Mouse (Mus musculus): Measurements from ENCODE around the gene Gm3417. TPM values are rescaled to one million over a fixed set of nuclear protein-coding genes. Genes with fewer than 3 reads are reported as not detected.
"Not testable (repeated sequence)": the region's sequence is repeated elsewhere in the genome, so short reads cannot be mapped to it uniquely, and the experiment has no call there.

Gene Gm3417
- polyA plus RNA-seq, 1 experiment from 2014 or later, result not detected

DNA sequence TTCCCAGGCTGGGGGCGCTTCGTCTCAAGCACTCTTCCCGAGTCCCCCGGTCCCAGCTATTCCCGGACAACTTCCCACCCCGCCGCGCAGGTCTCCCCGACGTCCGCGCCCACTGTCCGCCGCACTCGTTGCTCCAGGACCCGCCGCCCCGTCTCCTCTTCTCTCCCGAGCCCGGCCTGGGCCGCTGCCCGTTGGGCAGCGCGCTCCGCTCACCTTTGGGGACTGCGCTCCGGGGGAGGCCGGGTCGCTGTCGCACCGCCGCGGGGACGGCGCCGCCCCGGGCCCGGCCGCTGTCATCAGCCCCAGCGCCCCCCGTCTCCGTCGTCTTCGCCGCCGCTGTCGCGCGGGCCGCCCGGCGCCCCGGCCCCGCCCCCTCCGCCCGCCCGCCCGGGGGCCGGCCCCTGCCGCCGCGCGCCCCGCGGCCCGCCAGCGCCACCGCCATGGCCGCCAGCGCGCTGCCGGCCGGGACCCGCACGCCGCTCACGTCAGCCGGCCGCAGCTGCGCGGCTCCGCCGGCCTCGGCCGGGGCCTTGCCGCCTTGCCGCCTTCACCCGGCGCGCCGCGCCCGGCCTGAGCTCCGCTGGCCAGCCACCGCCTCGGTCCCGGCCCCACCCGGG lies 14.0 kb upstream of the Gm3417 start:
- not testable (repeated sequence) for H3K4me2 ChIP-seq, H3K4me1 ChIP-seq, H3K9ac ChIP-seq, H3K4me3 ChIP-seq, H3K27me3 ChIP-seq, H3K9me3 ChIP-seq, H3K36me3 ChIP-seq, H3K27ac ChIP-seq
- peak; percentile 83 for ATAC-seq (ENCODE audit: borderline replicate concordance, extremely low read depth, low FRiP score, low TSS enrichment)
- no CpG with 5 or more reads among the region's 98 CpGs for WGBS

DNA sequence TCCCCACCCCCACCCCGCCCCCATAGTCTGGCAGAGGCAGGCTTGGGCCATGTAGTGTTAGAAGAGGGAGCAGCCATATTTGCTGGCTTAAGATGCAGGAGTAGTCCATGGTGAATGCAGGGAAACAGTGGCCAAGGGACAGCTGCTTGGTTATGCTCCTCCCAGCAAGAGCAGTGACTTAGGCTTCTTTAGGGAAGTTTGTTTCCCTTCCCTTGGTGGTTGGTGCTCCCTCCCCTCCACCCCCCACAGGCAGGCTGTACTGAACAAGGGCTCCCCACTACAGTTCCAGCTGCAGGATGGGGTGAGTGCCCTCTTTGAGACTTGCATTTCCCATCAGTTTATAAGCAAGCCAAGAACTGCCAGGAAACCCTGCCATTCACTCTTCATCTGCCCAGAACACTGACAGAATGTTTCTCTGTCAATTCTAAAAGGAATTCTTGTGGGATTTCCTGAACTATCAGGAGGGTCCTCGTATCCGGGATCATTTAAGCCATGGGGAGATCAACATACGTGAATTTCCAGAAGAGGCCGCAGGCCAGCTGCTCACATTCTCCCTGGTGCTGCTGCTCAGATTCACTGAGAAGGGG lies 11.6 kb upstream of the Gm3417 start:
- not testable (repeated sequence) for H3K27ac ChIP-seq; H3K9me3 ChIP-seq; H3K4me1 ChIP-seq; H3K4me3 ChIP-seq; ATAC-seq (ENCODE audit: borderline replicate concordance, extremely low read depth, low FRiP score, low TSS enrichment); H3K4me2 ChIP-seq; H3K27me3 ChIP-seq; H3K9ac ChIP-seq; H3K36me3 ChIP-seq
- 79% methylated on average over 4 of the region's 5 CpGs for WGBS

DNA sequence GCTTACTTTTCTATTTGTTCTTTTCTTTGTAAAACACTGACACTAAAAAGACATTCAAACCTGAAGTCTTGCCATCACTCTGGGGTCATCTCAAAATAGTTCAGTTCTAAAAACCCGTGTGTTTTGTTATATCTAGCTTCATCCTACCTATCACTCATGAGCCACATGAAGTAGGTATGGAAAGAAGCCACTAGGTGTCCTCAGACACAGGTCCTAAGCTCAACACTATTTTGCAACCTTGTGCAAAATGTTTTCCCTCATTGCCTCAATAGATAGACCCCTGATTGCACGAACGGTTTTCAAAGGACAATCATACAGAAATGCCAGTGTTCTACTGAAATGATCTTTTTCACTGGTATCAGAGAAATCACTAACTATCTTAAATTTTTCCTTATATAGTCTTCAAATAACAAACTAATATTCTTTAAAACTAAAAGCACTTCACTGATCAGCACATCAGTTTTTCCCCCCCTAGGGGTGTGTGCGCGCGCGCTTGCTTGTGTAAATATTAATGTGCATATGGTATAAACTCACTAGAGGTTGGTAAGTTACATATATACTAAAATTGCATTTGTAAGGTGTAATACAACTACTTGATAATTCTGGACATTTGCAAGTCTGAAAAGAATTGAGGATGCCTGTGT lies 750 bp downstream of the Gm3417 start:
- H3K9me3 ChIP-seq; H3K9ac ChIP-seq; H3K27ac ChIP-seq; H3K4me3 ChIP-seq; H3K27me3 ChIP-seq; H3K4me1 ChIP-seq; ATAC-seq (ENCODE audit: borderline replicate concordance, extremely low read depth, low FRiP score, low TSS enrichment); H3K36me3 ChIP-seq: not testable (repeated sequence)
- H3K4me2 ChIP-seq, result peak overlapping the region; percentile 31; the same call in 1 of the 2 replicates
- WGBS, result 0% methylated on average over 4 of the region's 7 CpGs

DNA sequence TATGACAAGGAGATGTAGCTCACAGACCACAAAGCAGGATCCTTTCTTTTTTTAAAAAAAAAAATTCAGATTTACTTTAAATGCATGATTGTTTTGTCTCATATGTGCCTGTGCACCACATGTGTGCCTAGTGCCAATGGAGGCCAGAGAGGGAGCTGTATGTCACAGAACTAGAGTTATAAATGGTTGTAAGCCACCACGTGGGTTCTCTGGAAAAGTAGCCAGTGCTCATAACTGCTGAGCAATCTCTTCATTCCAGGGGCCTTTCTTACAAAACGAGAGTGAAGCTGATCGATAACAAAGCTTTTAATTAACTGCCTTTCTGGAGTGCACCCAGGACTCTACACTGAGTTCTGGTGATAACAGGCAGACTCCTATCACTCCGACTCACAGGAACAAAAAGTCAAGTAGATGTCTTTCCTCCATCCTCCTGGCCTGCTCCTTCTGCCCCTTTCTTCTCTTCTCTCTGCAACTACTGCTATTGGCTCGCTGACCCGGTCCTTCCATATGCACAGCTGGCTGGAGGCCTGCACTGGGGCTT lies 10.1 kb downstream of the Gm3417 start:
- not testable (repeated sequence) for H3K9me3 ChIP-seq; H3K27me3 ChIP-seq; H3K27ac ChIP-seq; H3K9ac ChIP-seq; H3K4me2 ChIP-seq; H3K36me3 ChIP-seq; H3K4me3 ChIP-seq; H3K4me1 ChIP-seq; ATAC-seq (ENCODE audit: borderline replicate concordance, extremely low read depth, low FRiP score, low TSS enrichment)
- WGBS, result no CpG with 5 or more reads among the region's 6 CpGs

DNA sequence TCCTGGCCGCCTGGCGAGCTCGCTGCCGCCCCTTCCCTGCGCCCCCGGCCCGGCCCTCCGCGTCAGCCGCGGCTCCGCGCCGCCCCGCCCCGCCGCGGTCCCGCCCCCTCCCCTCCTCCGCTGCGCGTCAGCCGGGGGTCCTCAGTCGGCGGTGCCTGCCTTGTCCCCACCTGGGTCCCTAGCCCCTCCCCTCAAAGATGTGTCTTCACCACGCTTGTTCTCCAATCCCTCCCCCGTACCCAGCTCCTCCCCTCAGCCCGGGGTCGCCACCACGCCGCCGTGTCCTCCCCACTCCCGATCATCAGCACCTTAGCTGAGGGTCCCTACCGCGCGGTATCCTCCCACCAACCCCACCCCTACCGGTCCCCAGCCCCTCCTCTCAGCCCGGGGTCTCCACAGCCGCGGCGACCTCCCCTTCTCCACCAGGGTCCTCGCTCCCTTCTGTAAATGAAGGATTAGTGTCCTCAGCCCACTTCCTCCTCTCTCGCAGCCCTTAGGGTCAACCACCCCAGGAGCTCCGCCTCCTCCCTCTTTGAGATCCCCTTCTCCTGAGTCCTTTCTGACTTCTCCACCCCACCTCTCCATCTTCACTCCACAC lies 16.9 kb downstream of the Gm3417 start:
- not testable (repeated sequence) for H3K9me3 ChIP-seq, H3K9ac ChIP-seq, H3K4me1 ChIP-seq, H3K36me3 ChIP-seq, H3K27ac ChIP-seq, H3K4me3 ChIP-seq, H3K27me3 ChIP-seq, H3K4me2 ChIP-seq
- peak; percentile 89 for ATAC-seq (ENCODE audit: borderline replicate concordance, extremely low read depth, low FRiP score, low TSS enrichment)
- WGBS, result no CpG with 5 or more reads among the region's 44 CpGs

DNA sequence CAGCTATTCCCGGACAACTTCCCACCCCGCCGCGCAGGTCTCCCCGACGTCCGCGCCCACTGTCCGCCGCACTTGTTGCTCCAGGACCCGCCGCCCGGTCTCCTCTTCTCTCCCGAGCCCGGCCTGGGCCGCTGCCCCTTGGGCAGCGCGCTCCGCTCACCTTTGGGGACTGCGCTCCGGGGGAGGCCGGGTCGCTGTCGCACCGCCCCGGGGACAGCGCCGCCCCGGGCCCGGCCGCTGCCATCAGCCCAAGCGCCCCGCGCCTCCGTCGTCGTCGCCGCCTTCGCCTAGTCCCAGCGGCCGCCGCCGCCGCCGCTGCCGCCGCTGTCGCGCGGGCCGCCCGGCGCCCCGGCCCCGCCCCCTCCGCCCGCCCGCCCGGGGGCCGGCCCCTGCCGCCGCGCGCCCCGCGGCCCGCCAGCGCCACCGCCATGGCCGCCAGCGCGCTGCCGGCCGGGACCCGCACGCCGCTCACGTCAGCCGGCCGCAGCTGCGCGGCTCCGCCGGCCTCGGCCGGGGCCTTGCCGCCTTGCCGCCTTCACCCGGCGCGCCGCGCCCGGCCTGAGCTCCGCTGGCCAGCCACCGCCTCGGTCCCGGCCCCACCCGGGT lies 17.5 kb downstream of the Gm3417 start, which contains the start of gene Phf10:
Gene Phf10, minus strand, starts transcription at position 323 of the 606 bp plus-strand sequence.
- under 1% methylated on average over 43 of the region's 100 CpGs for WGBS
- peak; percentile 86 for ATAC-seq (ENCODE audit: borderline replicate concordance, extremely low read depth, low FRiP score, low TSS enrichment)

DNA sequence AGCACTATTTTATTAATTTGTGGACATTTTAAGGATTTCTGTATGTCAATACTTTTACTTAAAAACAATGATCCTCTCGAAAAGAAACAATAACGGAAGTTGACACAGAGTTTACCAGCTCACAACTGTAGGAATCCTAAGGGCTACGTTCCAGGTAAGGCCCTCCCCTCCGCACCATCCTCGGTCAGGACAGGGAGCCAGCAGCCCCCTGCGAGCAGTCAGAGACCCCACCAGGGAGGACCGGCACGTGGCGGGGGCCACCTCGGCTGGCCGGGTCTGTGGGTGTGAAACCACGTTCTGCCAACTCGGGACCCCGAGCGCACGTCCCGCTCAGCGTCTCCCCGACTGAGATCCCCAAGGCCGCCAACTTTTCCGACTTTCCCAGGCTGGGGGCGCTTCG lies 18.1 kb downstream of the Gm3417 start:
- H3K4me2 ChIP-seq, result peak overlapping the region; percentile 91
- H3K9me3 ChIP-seq, result no peaks in the 10 kb centered on the region
- 0 out of 2 replicates have a peak, but pooled peaks cover 5% of the 10 kb centered on the region for H3K36me3 ChIP-seq
- WGBS, result under 1% methylated on average over 22 of the region's 23 CpGs
- peak overlapping the region; percentile 79 for H3K4me3 ChIP-seq
- H3K9ac ChIP-seq, result peak overlapping the region; percentile 79
- ATAC-seq (ENCODE audit: borderline replicate concordance, extremely low read depth, low FRiP score, low TSS enrichment), result 0 out of 2 replicates have a peak, but pooled peaks have one; percentile 3
- no peak overlapping the region for H3K27ac ChIP-seq
- H3K4me1 ChIP-seq, result peaks cover 9% of the 10 kb centered on the region
- H3K27me3 ChIP-seq, result no peaks in the 10 kb centered on the region

More for the DNA sequence above, 17.5 kb downstream of the Gm3417 start, which contains the start of gene Phf10:
- H3K4me1 ChIP-seq, H3K36me3 ChIP-seq, H3K9me3 ChIP-seq, H3K27me3 ChIP-seq: not testable (repeated sequence)
- H3K27ac ChIP-seq, result peak within 1 kb of the TSS; percentile 83
- peak within 1 kb of the TSS; percentile 79 for H3K4me3 ChIP-seq
- H3K9ac ChIP-seq, result peak within 1 kb of the TSS; percentile 79
- peak within 1 kb of the TSS; percentile 91 for H3K4me2 ChIP-seq

DNA sequence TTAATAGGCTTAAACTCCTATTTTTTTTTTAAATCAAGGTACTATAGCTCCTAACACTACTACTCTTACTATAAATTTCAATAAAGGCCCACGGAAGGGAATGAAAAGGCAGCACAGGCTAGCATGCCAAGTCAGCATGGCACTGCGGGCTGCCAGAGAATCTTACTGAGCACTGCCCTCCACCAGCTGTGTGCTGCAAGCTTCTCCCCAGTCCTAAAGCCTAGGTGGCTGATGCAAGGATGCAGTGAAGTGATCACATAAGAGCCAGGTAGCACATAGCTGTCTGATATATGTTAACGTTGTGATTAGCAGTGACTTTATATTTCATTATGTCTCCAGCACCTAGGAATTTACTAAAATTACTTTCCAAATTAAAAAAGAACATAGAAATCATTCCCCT lies 18.6 kb downstream of the Gm3417 start:
- Histone ChIP-seq H3K4me1 (peaks cover 9% of the 10 kb centered on the region), H3K36me3 (0 out of 2 replicates have a peak, but pooled peaks cover 7% of the 10 kb centered on the region), H3K4me2 (peak overlapping the region; percentile 91), H3K9me3 (no peaks in the 10 kb centered on the region), H3K4me3 (peak overlapping the region; percentile 27), H3K27me3 (no peaks in the 10 kb centered on the region), H3K27ac (no peak overlapping the region), H3K9ac (peak overlapping the region; percentile 19)
- no peak for ATAC-seq (ENCODE audit: borderline replicate concordance, extremely low read depth, low FRiP score, low TSS enrichment)
- WGBS, result 23% methylated on average over 3 of the region's 3 CpGs

DNA sequence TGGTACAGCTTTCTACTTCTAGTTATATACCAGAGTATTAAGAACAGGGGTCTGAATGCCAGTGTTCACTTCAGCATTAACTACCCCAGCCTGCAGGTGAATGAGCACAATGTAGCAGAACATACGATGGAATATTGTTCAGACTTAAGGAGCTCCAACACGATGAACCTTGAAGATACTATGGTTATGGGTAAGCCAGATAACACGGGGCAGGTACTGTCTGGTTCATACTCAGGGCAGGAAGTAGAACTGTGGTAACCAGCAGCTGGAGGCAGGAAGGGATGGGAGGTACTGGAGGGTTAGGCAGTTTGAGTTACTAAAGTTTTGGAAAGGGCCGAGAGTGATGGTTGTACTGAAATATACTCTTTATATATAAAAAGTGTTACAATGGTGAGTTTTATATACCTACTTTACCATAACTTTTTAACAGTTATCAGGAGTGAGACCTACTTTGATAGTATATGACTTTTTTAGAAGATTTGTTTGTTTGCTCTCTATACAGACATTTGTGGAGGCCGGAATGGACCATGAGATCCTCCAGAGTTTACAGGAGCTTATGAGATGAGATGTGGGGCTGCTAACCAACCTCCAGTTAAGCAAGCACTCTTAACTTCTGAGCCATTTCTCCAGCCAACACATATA lies 19.8 kb downstream of the Gm3417 start:
- Histone ChIP-seq H3K27ac (no peak overlapping the region), H3K27me3 (no peaks in the 10 kb centered on the region), H3K9ac (no peak overlapping the region), H3K4me3 (no peak overlapping the region), H3K36me3 (peaks cover 17% of the 10 kb centered on the region), H3K4me2 (no peak overlapping the region), H3K9me3 (no peaks in the 10 kb centered on the region), H3K4me1 (peaks cover 9% of the 10 kb centered on the region)
- no peak for ATAC-seq (ENCODE audit: borderline replicate concordance, extremely low read depth, low FRiP score, low TSS enrichment)
- 84% methylated on average over 5 of the region's 5 CpGs for WGBS

DNA sequence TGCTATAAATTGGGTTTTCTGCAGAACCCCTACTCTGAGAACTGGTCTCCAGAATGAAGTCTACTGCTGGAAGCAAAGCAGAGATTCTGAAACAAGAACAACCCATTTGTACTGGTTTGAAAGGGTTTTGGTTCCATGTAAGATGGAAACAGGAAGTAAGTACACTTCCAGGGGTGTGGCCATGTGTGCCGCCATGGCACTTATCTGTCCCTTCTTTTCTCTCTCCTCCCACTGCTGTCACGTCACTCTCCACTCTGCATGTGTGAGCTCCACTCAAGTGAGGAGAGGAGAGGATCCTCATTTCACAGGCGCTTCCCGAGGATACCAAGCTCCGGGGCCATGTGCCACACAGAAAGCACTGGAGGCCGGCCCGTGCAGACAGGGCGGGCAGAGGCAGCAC lies 25.1 kb downstream of the Gm3417 start:
- Histone ChIP-seq H3K4me3 (no peak overlapping the region), H3K4me1 (no peaks in the 10 kb centered on the region), H3K27me3 (no peaks in the 10 kb centered on the region), H3K4me2 (no peak overlapping the region), H3K9me3 (no peaks in the 10 kb centered on the region), H3K9ac (no peak overlapping the region), H3K36me3 (peaks cover 58% of the 10 kb centered on the region), H3K27ac (no peak overlapping the region)
- no peak for ATAC-seq (ENCODE audit: borderline replicate concordance, extremely low read depth, low FRiP score, low TSS enrichment)
- WGBS, result 86% methylated on average over 8 of the region's 8 CpGs

DNA sequence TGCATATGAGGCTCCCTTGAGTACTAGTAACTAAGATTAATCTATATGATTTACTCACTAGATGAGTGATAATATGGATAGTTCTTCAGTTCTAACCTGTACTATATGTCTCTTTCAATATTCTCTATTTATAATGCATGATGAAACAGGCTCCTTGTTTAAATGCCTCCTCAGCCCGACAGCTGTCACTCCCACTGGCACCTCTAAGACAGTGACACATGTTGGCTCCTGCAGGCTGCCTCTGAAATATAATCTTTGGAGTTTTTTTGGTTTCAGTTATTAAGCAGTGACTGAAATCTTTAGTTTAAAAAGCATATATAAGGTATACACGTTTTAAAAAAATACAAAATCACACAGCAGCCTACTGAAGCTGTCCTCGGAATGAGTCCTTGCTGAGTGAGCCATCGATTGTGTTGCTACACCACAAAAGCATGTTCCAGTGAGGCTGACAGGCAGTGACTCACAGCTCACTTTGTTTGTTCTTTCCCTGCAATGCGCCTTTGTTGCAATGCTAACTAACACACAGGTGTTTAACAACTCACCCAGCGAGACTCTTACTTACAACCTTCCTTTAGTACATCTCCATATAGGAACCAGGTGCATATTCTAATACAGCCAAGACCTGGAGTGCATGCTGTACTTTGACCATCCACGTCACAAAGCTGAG lies 29.3 kb downstream of the Gm3417 start:
- Histone ChIP-seq H3K9me3 (no peaks in the 10 kb centered on the region), H3K9ac (no peak overlapping the region), H3K36me3 (peaks cover 71% of the 10 kb centered on the region), H3K27ac (no peak overlapping the region), H3K4me3 (no peak overlapping the region), H3K27me3 (no peaks in the 10 kb centered on the region), H3K4me2 (no peak overlapping the region), H3K4me1 (peaks cover 10% of the 10 kb centered on the region; the same call in 1 of the 2 replicates)
- ATAC-seq (ENCODE audit: borderline replicate concordance, extremely low read depth, low FRiP score, low TSS enrichment), result no peak
- 84% methylated on average over 7 of the region's 7 CpGs for WGBS

All from lung, embryonic 15.5 days (tissue).